Mouse (Mus musculus) heart, postnatal 10 days (tissue): ENCODE data around the gene Spta1. TPM values are rescaled to one million over a fixed set of nuclear protein-coding genes. Genes with fewer than 3 reads are reported as not detected.

ENCODE experiments used
- DNase-seq, 2 experiments: peaks; one replicate each; pipeline ENCODE4 v3.0.0; 2021
- intact Hi-C: fragments of 180-260 bp; cut with DNase I; formaldehyde crosslinking; loops from one replicate; pipeline ENCODE4 v1.15.1; 2025
- total RNA-seq, 2 experiments: library from RNA; stranded (reverse); gene quantifications; 2 replicates each; pipeline ENCODE4 v1.2.3; 2021

The Spta1 gene
- total RNA-seq = 10 to 100 TPM in 1 of 2 experiments, 1 to 10 TPM in 1; 9.6 to 10.3 TPM

GRCm38 (mm10) chr1:174172605-174173004, at the start of gene Spta1:
Gene Spta1, plus strand, starts transcription at chr1:174172776.
- intact Hi-C loops = no loop called here
- peak; percentile 64 to 69 for DNase-seq

- DNase-seq = no peak
- intact Hi-C loops = no loop called here
Observed at GRCm38 (mm10) chr1:174131217-174131616, 41.4 kb upstream of the Spta1 start, which contains the start of gene Olfr424. Gene Olfr424, plus strand, starts transcription at chr1:174131517.

- no peak for DNase-seq
- intact Hi-C loops = no loop called here
Observed at GRCm38 (mm10) chr1:174131999-174132398, 40.6 kb upstream of the Spta1 start.

GRCm38 (mm10) chr1:174141384-174141783, 31.2 kb upstream of the Spta1 start:
- intact Hi-C loops = no loop called here
- no peak for DNase-seq

- DNase-seq = no peak
Observed at GRCm38 (mm10) chr1:174146696-174147095, 25.9 kb upstream of the Spta1 start.

GRCm38 (mm10) chr1:174149289-174149688, 23.3 kb upstream of the Spta1 start:
- no peak for DNase-seq
- intact Hi-C loops = no loop called here

More at GRCm38 (mm10) chr1:174146696-174147095, 25.9 kb upstream of the Spta1 start:
- intact Hi-C loops = no loop called here

GRCm38 (mm10) chr1:174155333-174155732, 17.2 kb upstream of the Spta1 start, which contains the start of gene Olfr420:
Gene Olfr420, plus strand, starts transcription at chr1:174155633.
- intact Hi-C loops = no loop called here
- no peak for DNase-seq

GRCm38 (mm10) chr1:174157622-174158021, 15.0 kb upstream of the Spta1 start:
- intact Hi-C loops = no loop called here
- DNase-seq = no peak

- intact Hi-C loops = no loop called here
Observed at GRCm38 (mm10) chr1:174158512-174158911, 14.1 kb upstream of the Spta1 start.

GRCm38 (mm10) chr1:174159095-174159494, 13.5 kb upstream of the Spta1 start:
- intact Hi-C loops = no loop called here
- no peak for DNase-seq

More at GRCm38 (mm10) chr1:174158512-174158911, 14.1 kb upstream of the Spta1 start:
- no peak for DNase-seq

GRCm38 (mm10) chr1:174169024-174169423, 3.6 kb upstream of the Spta1 start:
- intact Hi-C loops = no loop called here
- DNase-seq = no peak

- peak in 1 of 2 experiments; percentile 9 for DNase-seq
- intact Hi-C loops = no loop called here
Observed at GRCm38 (mm10) chr1:174170706-174171501, 1.7 kb upstream of the Spta1 start.

- peak; percentile 46 to 52 for DNase-seq
- intact Hi-C loops = no loop called here
Observed at GRCm38 (mm10) chr1:174171537-174171936, 1.0 kb upstream of the Spta1 start.

- no peak for DNase-seq
- intact Hi-C loops = no loop called here
Observed at GRCm38 (mm10) chr1:174204699-174205098, 32.1 kb downstream of the Spta1 start.

GRCm38 (mm10) chr1:174212286-174212685, 39.7 kb downstream of the Spta1 start:
- intact Hi-C loops = no loop called here
- DNase-seq = no peak

GRCm38 (mm10) chr1:174215270-174216038, 42.9 kb downstream of the Spta1 start:
- no peak for DNase-seq
- intact Hi-C loops = no loop called here

GRCm38 (mm10) chr1:174216528-174217204, 44.1 kb downstream of the Spta1 start:
- no peak for DNase-seq
- intact Hi-C loops = no loop called here

GRCm38 (mm10) chr1:174239916-174240315, 67.3 kb downstream of the Spta1 start:
- DNase-seq = peak; percentile 35 to 36
- intact Hi-C loops = no loop called here

GRCm38 (mm10) chr1:174244621-174245020, 72.0 kb downstream of the Spta1 start:
- no peak for DNase-seq
- intact Hi-C loops = no loop called here

GRCm38 (mm10) chr1:174246080-174246479, 73.5 kb downstream of the Spta1 start:
- no peak for DNase-seq
- intact Hi-C loops = no loop called here

- intact Hi-C loops = no loop called here
Observed at GRCm38 (mm10) chr1:174247170-174247569, 74.6 kb downstream of the Spta1 start.

More at GRCm38 (mm10) chr1:174247170-174247569, 74.6 kb downstream of the Spta1 start:
- no peak for DNase-seq
